Mouse (Mus musculus): ENCODE results near the gene Slc12a5.

DNA sequence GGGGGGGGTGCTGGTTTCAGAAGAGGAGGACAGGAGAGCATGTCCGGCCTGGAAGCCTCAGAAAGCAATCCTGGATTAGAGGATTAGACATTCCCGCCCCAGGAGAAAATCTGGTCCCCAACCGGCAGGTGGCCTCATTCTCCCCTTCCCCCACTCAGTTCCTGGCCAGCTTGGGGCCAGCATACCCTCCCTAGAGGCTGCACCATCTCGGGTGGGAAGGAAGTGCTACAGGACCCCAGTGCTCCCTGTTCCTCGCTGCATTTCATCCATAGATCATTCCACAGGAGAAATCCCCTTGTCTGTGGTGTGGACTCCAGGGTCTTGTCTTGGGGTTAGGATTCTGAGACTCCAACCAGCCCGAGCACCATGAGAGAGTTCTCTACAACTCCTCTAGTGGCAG, 6.6 kb downstream of the Slc12a5 start:
- TF ChIP-seq TAL1 (IDR thresholded peaks at IDR 0.05; ENCODE audit: low read length) = no peak
- TF ChIP-seq GATA1 (IDR thresholded peaks at IDR 0.05; ENCODE audit: low read length) = no peak

All from erythroblast, embryonic 14.5 days (primary cell).